Mouse (Mus musculus) C2C12 (cell line): ENCODE measurements around the gene Mllt1.

Source experiments
- CEBPB ChIP-seq: IDR thresholded peaks from one replicate; pipeline ENCODE4 v1.6.1; 2011; ENCODE audit warnings: low read depth, mild to moderate bottlenecking, control low read depth, moderate library complexity
- CTCF ChIP-seq: IDR thresholded peaks from one replicate; pipeline ENCODE4 v1.5.1; 2011; ENCODE audit not compliant: control insufficient read depth, insufficient read depth, insufficient read length
- MAX ChIP-seq: IDR thresholded peaks from one replicate; pipeline ENCODE4 v1.6.1; 2011; ENCODE audit warnings: mild to moderate bottlenecking, control low read depth
- MYOD1 ChIP-seq: IDR thresholded peaks from one replicate; pipeline ENCODE4 v1.6.1; 2011; ENCODE audit warnings: low read depth; ENCODE audit not compliant: control insufficient read depth, insufficient read length
- MYOG ChIP-seq: IDR thresholded peaks from one replicate; pipeline ENCODE4 v1.6.1; 2011; ENCODE audit not compliant: control insufficient read depth, insufficient read length; ENCODE audit errors: extremely low read depth
- USF1 ChIP-seq: IDR thresholded peaks from one replicate; pipeline ENCODE4 v1.6.1; 2011; ENCODE audit warnings: low read depth, mild to moderate bottlenecking, control low read depth, moderate library complexity

GRCm38 (mm10) chr17:56938751-56939150, 3.5 kb upstream of the Mllt1 start:
- TF ChIP-seq USF1 (no peak), MYOD1 (no peak), CTCF (no peak), MAX (no peak), CEBPB (no peak), MYOG (no peak)
